Mouse (Mus musculus) granulocyte monocyte progenitor cell, adult 5-6 weeks (primary cell): Measurements from ENCODE around the gene Gm525. TPM values are rescaled to one million over a fixed set of nuclear protein-coding genes. Genes with fewer than 3 reads are reported as not detected.
"Not testable (repeated sequence)": the region's sequence is repeated elsewhere in the genome, so short reads cannot be mapped to it uniquely, and the experiment has no call there.

Experiments
- ATAC-seq: replicated peaks from 2 replicates; pipeline ENCODE4 v1.8.0; 2016; ENCODE audit warnings: mild to moderate bottlenecking, moderate TSS enrichment, inconsistent platforms; ENCODE audit not compliant: poor library complexity, severe bottlenecking
- total RNA-seq, 2 experiments: library from RNA; stranded (forward) in 1 of 2; stranded (reverse) in 1 of 2; fragments of 200-712, 200-1000 nt in 1 of 2; fragments of >200 nt in 1 of 2; fragmentation: Nextera tagmentation in 1 of 2; gene quantifications; 2 replicates each; pipeline ENCODE4 v1.2.3; 2014 to 2017

Gene Gm525
- total RNA-seq, 2 experiments from 2014 or later, result not detected

DNA sequence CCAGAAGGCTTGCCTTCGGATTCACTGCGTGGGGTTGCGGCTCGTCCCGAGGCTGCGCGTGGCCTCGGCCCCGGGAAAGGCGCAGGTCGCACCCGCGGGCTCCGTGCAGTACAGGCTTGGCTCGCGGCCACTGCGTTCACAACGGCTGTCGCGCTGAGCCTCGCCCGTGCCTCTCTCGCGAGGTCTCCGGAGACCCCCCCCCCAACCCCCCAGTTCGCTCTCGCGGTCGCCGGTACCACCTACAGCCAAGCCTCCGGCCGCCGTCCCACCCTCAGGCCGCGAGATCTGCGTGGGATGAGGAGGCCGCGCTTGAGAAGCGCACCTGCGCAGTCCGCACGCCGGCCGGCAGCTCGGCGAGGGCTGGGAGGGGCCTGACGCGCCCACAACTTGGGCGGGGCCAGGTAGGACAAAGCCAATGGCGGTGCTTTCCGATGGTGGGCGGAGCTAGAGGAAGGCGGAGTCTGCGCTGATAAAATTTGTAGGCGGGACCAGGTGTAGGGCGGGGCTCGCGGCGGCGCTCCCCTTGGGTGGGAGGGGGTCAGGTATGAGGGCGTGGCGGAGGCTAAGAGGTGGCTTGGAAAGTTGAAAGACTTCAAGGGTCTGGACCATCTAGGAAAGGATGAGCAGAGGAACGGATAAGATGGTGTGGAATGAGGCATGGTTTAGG, 13.1 kb upstream of the Gm525 start:
- ATAC-seq, result peak; percentile 86

DNA sequence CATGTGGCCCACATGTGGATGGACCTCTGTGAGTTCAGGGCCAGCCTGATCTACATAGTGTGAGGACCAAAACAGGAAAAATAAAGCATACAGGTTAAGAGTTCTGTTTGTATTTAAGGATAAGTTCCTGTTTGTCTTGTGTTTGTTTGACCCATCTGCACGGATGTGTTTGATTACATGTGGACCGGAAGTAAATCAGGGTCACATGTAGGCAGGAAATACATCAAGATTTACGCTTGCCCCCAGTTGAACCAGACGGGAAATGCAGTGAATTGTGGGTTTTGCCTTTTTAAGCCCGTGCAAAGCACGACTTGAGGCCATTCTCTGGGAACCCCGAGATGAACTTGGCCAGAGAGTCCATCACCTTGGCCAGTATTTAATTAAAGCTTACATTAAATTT, 12.3 kb upstream of the Gm525 start:
- no peak for ATAC-seq

DNA sequence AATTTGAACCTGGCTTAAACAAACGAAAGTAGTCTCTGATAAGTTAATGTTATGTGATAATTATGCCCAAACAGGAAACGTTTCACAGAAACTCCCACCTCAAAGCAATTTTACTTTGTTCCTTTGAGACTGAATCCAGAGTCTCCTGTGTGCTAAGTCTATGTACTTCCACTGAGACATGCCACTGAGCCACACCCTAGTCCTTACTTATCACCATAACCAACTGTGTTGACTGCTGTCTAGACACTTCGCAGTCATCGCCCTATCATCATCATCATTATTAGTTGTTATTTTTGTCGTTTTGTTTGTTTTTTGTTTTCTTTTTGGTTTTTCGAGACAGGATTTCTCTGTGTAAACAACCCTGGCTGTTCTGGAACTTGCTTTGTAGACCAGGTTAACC, 9.3 kb upstream of the Gm525 start:
- no peak for ATAC-seq

DNA sequence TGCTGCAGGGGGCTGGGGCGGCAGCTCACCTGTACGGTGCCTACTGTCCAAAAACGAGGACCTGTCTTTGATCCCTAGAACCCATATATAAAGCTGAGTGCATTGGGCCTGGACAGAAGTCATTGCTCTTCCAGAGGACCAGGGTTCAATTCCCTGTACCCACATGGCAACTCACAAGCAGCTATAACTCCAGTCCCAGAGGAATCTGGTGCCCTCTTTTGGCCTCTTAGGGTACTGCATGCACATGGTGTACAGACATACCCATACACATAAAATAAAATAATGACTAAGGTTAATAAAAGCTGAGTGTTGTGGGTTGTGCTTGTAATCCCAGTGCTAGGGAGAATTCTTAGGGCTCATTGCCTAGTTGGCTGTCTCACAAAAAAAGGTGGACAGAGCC, 8.3 kb upstream of the Gm525 start:
- no peak for ATAC-seq

DNA sequence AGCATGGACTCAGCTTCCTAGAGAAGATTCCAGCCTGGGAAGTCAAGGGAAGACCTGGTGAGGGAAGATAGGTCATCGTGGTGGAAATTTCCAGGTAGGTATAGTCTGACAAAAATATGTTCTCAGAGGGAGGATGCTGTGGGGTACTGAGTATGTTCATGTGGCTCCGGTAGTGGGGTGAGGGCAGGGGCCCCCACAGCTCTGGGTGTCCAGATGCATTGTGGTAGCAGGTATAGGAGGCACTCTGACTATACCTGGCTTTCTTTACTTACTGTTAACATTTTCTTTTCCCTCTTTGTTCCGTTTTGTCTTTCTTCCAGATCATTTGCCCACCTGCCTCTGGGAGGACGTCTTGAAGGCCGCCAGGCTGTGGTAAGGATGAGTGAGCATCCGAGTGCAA, 7.5 kb upstream of the Gm525 start:
- no peak for ATAC-seq

DNA sequence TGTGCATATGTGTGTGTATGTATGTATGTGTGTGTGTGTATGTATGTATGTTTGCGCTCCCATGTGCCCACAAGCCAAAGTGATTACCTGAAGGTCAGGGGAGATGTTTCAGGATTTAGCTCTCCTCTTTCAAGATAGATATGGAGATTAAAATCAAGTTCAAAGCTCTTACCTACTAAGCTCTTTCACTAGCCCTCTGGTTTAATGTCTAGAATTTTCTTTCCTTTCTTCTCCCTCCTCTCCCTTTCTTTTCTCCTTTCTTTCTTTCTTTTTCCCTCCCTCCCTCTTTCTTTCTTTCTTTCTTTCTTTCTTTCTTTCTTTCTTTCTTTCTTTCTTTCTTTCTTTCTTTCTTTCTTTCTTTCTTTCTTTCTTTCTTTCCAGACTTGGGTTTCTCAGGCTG, 6.9 kb upstream of the Gm525 start, which contains the start of gene Dgke:
Gene Dgke, minus strand, starts transcription at position 101 of the 400 bp plus-strand sequence.
- ATAC-seq, result no peak

DNA sequence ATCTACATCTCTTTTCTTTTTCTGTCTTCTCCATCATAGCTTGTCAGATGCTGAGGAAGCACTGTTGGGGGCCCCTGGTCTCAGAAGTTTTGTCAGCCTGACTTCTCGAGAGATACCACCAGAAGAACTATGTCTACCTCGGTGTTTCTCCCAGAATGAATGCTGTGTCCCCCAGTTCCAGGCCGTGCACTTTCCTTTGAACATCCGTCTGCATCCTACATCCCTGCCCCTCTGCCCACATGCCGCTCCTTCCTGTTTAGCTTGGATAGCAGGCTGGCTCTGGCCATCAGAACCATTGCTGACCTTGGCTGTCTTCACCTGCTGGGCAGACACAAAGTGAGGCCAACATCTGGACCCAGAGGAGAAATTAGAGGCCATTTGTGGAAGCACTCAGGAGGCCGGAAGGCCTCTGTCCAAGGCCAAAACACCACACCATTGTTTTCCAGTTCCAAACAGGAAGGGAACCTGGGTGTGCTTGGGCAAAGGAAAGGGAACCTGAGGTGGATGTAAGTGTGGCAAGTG, 6.3 kb upstream of the Gm525 start:
- ATAC-seq, result no peak

DNA sequence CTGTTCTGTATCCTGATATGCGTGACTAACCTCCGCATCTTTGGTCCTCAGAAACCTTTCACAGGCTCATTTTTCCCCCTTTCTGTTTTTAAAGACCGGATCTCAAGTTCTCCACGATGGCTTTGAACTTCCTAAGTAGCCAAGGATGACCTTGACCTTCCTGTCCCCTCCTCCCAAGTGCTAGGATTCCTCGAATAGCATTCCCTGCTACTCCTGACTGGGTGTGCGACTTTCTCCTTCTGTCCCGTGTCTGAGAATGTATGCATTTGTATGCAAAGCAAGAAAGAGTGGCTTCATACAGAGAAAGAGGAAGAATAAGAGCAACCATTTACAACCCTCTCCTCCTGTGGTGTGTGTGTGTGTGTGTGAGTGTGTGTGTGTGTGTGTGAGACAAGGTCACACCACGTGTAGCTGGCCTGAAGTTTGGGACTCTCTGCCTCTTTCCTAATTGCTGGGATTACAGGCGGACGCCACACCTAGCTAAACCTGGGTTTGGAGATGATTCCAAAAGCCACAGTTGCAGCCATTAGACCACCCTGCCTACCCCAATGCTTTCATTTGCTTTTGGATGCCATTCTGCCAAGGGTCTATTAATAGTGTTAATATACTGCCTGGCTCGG, 5.7 kb upstream of the Gm525 start:
- ATAC-seq, result peak; percentile 43; the same call in 1 of the 2 replicates

DNA sequence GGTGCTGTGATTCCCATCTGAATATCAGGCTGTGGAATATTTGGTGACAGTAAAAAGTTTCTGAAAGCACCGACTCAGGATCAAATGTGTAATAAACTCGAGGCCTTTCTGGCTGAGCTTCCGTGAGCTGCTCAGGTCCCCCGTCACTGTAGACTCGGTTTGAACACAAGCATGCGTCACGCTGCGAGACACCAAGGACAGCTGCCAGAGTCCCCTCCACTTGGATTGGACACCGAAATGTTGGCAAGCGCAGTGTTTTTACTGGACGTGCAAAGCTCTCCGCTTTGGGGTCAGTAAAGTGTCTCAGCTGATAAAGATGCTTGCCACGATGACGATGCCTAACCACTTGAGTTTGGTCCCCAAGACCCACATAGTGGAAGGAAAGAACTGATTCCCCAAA, 5.0 kb upstream of the Gm525 start:
- ATAC-seq, result no peak

DNA sequence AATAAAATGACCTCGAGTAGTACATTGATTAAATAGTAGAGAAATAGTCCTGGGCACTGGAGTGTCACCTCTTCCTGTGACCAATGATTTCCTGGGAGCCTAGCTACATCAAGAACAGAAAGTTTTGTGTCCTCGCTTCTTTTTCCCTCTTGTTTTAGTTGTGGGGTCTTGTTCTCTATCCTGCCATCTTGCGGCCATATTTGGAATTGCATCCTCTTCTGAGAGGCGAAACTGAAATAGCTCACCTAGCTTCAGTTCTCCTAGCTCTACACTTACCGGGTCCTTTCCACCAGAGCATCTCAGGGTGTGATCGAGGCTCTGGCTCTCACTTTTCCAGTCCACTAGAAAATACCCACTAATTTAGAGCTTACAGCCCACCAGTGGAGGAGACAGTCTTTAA, 4.3 kb upstream of the Gm525 start:
- peak; percentile 69 for ATAC-seq

DNA sequence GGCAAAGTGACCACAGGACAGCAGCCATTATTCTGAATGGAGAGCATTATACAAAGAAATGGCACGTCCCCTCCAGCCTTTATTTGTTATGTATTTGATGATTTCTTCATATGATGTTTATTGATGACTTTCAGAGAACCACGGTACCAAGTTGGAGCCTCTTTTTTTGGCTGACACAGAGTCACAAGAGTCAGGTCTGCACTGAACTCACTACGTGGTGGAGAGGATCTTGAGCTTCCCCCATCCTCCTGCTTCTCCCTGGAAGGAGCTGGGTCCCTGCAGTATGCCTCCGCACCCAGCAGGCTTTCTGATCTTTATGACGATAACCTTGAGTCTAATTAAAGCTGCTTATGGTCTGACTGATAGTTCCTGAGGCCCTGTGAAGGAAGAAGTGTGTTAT, 2.1 kb upstream of the Gm525 start:
- ATAC-seq, result no peak

DNA sequence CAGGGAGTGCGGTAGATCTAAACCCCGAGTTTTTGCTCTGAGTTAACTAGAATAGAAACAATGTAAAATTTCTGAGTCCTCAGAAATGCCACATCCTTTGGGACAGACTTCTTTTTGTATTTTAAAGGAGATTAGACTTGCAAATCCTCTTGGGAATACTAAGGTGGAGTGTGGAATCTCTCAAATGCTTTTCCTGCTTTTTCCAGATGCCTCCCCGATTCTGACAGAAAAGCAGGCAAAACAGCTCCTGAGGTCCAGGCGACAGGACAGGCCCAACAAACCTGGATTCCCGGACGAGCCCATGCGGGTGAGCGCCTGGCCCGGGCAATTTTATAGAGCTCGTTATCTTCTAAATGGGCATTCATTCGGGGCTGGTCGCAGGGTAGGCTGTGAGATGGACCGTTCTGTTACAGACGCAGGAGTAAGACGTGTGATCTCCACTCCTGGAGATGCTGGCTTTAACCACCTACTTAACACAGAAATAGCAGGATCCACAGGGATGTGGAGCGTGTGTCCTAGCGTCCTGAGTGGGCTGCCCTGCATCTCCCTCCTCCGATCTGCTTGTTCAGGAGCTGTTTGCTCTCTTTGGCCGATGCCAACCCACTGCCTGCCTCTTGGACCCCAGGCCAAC, 1.3 kb downstream of the Gm525 start:
- no peak for ATAC-seq

DNA sequence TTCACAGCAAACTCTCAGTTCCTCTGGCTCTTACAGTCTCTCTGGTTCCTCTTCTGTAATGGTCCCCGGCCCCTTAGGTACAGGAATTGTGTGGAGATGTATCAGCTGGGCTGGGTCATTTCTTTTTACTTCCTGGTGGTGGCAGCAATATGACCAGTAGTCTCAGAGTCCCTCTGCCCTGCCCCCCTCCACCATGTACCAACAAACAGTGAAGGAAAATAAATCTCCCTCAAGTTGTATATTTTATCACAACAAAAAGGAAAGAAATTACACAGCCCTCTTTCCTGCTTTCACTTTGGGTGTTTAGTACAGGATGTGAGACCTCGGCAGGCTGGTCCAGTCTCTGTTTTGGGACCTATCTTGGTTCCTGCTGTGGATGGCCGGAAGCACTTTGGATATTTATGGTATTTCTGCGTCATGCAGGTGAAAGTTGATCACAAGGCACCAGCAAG, 2.8 kb downstream of the Gm525 start:
- ATAC-seq, result peak; percentile 71

DNA sequence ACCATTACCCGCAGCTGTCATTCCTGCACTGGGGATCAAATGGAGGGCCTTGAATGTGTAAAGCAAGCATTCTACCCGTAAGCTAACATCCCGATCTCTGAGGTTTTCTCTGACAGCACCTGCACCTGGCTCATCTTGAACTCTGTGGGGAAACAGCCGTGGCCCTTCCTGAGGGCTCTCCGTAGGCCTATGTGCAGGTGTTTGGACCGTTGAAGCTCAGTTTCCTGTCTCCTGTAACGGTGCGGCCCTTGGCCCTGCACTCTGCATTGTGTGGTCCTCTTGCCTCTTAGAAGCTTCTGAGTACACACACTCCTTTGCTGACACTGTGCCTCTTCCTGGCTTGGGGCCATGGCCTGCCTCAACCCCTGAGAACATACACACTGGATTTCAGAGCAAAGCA, 4.0 kb downstream of the Gm525 start:
- no peak for ATAC-seq

DNA sequence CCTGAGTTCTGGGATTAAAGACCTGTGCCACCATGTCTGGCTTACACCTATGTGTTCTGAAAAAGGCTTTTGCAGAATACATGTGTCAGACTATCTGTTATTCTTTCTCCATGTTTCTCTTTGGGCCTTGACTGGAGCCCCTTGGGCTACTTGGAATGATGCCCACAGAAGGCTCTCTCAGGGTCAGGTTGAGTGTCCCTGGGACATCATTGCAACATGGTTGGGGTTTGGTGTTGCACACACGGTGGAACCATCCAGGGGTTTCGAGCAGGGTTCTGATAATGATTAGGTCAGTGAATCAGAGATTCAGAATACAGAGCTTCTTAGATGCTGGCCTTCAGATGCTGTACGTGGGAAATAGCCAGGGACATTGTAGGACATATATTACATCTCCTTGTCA, 4.7 kb downstream of the Gm525 start:
- no peak for ATAC-seq

DNA sequence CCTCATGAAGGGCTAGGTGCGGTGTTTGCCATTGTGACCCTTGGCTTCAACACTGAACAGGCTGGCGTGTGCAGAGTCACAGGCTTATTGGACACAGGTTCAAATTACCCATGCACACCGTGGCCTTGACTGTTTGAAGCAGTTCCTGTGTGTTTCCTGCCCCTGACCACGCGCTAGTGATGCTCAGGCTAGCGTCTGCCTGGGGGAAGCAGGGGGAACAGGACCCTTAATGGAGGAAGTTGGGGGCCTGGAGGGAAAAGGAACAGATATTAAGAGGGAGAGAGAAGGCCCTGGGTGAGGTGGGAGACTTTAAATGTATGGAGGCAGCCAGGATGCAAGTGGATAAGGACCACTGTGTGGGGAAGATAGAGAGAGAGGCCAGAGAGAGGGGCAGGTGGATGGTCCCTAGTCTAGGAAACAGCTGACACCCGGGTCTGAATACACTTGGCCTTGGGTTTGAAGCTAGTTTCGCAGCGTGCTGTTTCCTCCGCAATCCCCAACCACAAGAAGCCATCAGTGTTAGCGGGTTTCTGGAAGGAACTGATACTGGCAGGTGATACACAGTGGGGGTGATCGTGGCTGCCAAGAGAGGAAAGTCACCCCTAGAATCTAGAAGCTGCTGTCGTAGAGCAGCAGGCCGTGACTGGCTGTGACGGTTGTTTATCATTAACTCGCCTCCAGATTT, 5.5 kb downstream of the Gm525 start:
- peak; percentile 68 for ATAC-seq

DNA sequence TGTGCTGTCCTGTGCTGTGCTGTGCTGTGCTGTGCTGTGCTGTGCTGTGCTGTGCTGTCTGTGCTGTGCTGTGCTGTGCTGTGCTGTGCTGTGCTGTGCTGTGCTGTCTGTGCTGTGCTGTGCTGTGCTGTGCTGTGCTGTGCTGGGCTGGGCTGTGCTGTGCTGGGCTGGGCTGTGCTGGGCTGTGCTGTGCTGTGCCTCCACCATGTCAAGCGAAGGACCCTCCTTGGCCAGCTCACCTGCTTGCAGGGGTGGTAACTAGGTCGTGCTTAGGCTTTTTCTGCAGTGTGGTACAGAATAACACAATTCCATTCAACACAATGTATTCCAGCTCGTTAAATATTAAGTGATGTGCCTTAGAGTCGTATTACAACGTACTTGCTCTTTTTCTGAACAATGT, 8.3 kb downstream of the Gm525 start:
- ATAC-seq, result not testable (repeated sequence)

DNA sequence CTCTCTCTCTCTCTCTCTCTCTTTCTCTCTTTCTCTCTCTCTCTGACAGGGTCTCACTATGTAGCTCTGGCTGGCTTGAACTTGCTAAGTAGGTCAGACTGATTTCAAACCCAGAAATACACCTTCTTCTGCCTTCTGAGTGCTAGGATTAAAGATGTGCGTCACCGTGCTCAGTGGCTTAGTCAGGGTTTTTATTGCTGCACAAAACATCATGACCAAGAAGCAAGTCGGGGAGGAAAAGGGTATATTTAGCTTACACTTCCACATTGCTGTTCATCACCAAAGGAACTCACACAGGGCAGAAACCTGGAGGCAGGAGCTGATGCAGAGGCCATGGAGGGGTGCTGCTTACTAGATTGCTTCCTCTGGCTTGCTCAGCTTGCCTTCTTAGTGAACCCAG, 9.1 kb downstream of the Gm525 start:
- ATAC-seq, result not testable (repeated sequence)

DNA sequence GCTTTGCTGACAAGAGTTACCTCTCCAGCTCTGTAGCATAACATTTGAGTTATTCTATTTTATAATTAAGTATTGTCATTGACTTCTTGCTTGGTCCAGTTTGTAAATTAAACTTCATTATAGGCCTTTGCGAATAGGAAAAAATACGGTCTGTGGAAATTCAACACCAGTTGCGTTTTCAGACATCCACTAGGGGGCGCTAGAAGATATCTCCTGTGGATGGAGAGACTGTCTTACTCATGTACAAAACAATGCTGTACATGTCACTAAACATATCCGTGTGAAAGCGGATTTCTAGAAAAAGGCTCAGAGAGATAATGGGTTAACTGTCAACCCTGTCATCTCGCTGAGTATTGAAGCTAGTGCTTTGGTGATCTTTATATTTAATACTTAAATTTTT, 11.0 kb downstream of the Gm525 start:
- ATAC-seq, result peak; percentile 45; the same call in 1 of the 2 replicates

DNA sequence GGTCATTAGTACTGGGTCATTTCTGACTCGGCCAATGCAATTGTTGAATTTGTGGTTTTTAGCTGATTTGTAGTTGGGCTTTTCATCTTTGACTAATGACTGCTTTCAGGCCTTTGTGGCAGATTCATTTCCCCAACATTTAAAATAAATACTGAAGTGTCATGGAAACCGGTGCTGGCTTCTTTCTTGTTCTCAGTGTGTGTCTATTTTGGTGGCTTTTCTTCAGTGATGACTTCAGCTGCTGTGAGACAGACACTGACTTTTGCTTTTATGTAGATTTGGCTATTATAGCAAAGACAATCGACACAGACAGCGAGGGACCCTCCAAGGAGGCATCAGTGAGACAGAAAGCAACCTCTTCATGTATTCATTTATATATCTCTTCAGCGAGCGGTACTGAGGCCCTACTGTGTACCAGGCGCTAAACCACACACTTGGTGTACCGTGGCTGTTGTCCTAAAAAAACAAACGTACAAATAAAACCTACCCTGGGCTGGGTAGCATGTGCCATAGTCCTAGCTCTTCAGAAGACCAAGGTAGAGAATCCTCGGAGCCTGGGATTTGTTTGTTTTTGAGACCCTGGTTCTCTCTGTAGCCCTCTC, 12.7 kb downstream of the Gm525 start:
- ATAC-seq, result no peak

DNA sequence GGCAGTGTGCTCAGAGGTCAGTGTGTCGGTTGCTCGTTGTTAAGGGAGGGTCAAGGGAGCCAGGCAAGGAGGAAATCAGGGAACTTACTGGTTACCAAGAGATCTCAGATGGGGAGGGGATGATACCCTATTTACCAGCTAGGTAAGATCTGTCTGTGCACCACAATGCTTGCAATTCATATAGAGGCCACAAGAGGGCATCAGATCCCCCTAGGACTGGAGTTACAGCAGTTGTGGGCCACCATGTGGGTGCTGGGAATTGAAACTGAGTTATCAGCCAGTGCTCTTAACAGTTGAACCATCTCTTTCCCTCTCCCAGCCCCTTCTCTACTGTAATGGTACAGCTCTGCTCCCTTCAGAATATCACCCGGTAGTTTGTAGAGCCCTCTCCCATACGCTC, 15.1 kb downstream of the Gm525 start:
- no peak for ATAC-seq
